Mouse (Mus musculus) lung, embryonic 14.5 days (tissue): Measurements from ENCODE around the gene Kctd19. TPM values are rescaled to one million over a fixed set of nuclear protein-coding genes. Genes with fewer than 3 reads are reported as not detected.

ENCODE experiments used
- ATAC-seq: fragments of 200-750 bp; cut with Nextera tagmentation; 2 replicates; pipeline ENCODE4 v1.8.0; 2017; ENCODE audit warnings: mild to moderate bottlenecking, moderate TSS enrichment, moderate library complexity; ENCODE audit not compliant: insufficient read depth
- DNase-seq: peaks from one replicate; pipeline ENCODE4 v3.0.0-alpha.2; 2015
- H3K27ac ChIP-seq: fragments of 300-500 bp; sonication (generic); 2 replicates; pipeline ENCODE4 v1.5.1; 2014; ENCODE audit warnings: low read depth, mild to moderate bottlenecking, moderate library complexity
- H3K27me3 ChIP-seq: fragments of 300-500 bp; sonication (generic); 2 replicates; pipeline ENCODE4 v1.6.1; 2014; ENCODE audit warnings: low read length, control low read depth; ENCODE audit not compliant: insufficient read depth
- H3K36me3 ChIP-seq: fragments of 300-500 bp; sonication (generic); 2 replicates; pipeline ENCODE4 v1.6.1; 2014; ENCODE audit warnings: control low read depth; ENCODE audit not compliant: insufficient read depth
- H3K4me1 ChIP-seq: fragments of 300-500 bp; sonication (generic); 2 replicates; pipeline ENCODE4 v1.6.1; 2014; ENCODE audit warnings: antibody characterized with exemption, control low read depth; ENCODE audit not compliant: insufficient read depth
- H3K4me2 ChIP-seq: fragments of 300-500 bp; sonication (generic); 2 replicates; pipeline ENCODE4 v1.6.1; 2014; ENCODE audit warnings: mild to moderate bottlenecking
- H3K4me3 ChIP-seq: fragments of 300-500 bp; sonication (generic); 2 replicates; pipeline ENCODE4 v1.5.1; 2014; ENCODE audit warnings: low read depth, low read length
- H3K9ac ChIP-seq: fragments of 300-500 bp; sonication (generic); 2 replicates; pipeline ENCODE4 v1.6.1; 2014
- H3K9me3 ChIP-seq: fragments of 300-500 bp; sonication (generic); 2 replicates; pipeline ENCODE4 v1.6.1; 2016; ENCODE audit warnings: low read depth, low read length, control low read depth
- CTCF ChIP-seq: IDR thresholded peaks from 2 replicates; pipeline ENCODE4 v1.5.1; 2016; ENCODE audit warnings: antibody characterized with exemption, low read depth
- WGBS: fragments of 180-500 bp; shearing (Covaris S2); extraction: QIAGEN DNeasy Blood & Tissue Kit; methylation state at CpG from one replicate; pipeline ENCODE4 v1.1.7; 2014; 5-methylcytosine and 5-hydroxymethylcytosine counted together
- polyA plus RNA-seq: library from polyadenylated mRNA; unstranded; fragments of >200 nt; fragmentation: Nextera tagmentation; extraction: Ambion mirVana; gene quantifications from 2 replicates; pipeline ENCODE4 v1.2.1, GENCODE M21; 2014

Kctd19 gene
- polyA plus RNA-seq, 1 experiment from 2014 or later: 0.32 TPM

DNA sequence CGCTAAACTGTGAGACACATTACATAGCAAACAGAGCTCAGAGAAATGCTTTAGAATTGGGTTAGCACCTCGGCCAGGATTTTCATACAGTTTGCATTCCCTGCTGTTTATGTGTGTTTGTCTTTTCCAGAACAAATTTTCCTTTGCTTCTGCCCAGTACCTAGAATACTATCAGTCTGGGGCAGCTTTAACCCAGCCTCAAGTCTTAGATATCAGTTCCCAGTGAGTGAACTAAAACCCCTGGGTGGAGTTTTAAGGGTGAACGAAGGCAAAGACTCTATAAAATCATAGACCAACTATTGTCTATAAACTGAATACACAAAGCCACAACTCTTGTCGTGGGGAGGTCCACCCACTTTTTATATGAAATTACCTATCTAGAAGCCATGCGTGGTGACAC, 35.3 kb upstream of the Kctd19 start:
- Histone ChIP-seq H3K4me1 (peaks cover 3% of the 10 kb centered on the region; the same call in 1 of the 2 replicates), H3K27me3 (no peaks in the 10 kb centered on the region), H3K4me2 (no peak overlapping the region), H3K4me3 (no peak overlapping the region), H3K27ac (no peak overlapping the region), H3K9me3 (no peaks in the 10 kb centered on the region), H3K9ac (no peak overlapping the region), H3K36me3 (no peaks in the 10 kb centered on the region)
- no peak for ATAC-seq
- DNase-seq: no peak
- TF ChIP-seq CTCF: no peak
- 74% methylated on average over 5 of the region's 5 CpGs for WGBS

DNA sequence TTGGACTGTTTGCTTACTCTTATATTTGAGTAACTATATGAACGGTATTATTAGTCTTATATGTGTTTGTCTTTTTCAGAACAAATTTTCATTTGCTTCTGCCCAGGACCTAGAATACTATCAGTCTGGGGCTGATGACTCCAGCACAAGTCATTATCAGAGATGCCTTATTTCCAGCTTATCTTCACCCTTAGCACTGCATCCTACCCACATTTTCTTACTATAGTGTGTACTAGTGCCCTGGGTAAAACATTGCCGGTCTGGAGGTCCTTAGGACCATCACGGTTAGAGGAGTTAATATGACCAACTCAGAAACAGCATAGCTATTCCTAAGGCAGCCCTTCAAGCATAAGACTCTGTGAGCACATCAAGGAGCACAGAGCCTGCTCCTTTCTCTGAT, 34.9 kb upstream of the Kctd19 start:
- no peak for DNase-seq
- Histone ChIP-seq H3K27ac (no peak overlapping the region), H3K4me2 (no peak overlapping the region), H3K9me3 (no peaks in the 10 kb centered on the region), H3K4me1 (peaks cover 3% of the 10 kb centered on the region; the same call in 1 of the 2 replicates), H3K9ac (no peak overlapping the region), H3K27me3 (no peaks in the 10 kb centered on the region), H3K4me3 (no peak overlapping the region), H3K36me3 (no peaks in the 10 kb centered on the region)
- no peak for ATAC-seq
- 86% methylated on average over 3 of the region's 3 CpGs for WGBS
- TF ChIP-seq CTCF: no peak

DNA sequence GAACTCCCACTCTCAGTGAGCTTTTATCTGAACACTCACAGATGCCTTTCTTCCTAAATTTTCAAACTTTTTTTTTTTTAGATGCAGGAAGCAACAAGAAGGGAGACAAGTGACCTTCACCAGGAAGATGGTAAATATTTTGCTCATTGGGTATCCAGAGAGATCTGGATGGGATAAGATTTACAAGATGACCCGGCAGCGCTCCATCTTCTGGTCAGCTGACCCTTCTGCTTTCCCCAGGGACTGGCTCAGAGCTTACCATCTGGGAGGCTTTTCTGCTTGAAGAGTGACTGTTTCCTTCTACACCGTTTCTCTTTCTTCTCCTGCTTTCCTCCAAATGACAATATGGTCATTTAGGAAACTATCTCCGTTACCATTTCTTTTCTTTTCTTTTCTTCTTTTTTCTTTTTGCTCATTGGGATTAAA, 32.8 kb upstream of the Kctd19 start:
- Histone ChIP-seq H3K27me3 (no peaks in the 10 kb centered on the region), H3K4me2 (no peak overlapping the region), H3K4me1 (peaks cover 3% of the 10 kb centered on the region; the same call in 1 of the 2 replicates), H3K9me3 (no peaks in the 10 kb centered on the region), H3K36me3 (no peaks in the 10 kb centered on the region), H3K4me3 (no peak overlapping the region), H3K27ac (0 out of 2 replicates have a peak overlapping the region, but pooled peaks have one; percentile 13), H3K9ac (no peak overlapping the region)
- WGBS: 36% methylated on average over 4 of the region's 4 CpGs
- no peak for TF ChIP-seq CTCF
- DNase-seq: no peak
- ATAC-seq: no peak

DNA sequence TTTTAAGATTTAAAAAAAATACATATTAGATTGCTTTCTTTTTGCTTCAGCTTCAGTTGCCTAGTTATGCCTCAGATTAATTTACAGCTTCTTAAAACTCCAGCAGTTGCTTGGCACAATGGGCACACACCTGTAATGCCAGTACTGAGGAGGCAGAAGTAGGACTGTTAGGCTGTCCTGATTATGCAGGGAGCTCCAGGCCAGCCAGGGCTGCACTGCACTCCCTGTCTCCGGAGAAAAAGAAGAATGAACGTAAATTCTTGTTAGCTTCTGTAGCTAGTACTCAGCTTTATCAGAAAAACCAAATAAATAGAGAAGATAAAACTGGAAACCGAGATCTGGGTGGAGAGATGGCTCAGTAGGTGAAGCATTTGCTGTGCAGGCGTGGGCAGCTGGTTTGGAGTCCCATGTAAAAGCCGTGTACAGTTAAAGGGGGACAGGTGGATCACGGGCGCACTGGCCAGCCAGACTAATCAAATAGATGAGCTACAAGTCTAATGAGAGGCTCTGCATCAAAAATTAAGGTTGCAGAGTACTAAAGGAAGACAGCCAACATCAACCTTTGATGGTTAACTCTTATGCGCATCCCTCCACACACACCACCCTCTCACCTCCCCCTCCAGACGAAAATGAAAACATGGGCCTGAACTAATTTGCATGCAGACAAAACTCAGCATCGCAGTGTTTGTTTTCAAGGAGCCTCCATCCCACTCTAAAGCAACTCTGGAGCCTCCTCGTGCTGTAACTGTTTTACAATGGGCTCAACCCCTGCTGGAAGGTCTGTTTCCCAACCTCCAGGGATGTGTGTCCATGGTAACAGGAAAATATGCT, 32.2 kb upstream of the Kctd19 start:
- no peak for TF ChIP-seq CTCF
- peak; percentile 37 for DNase-seq

DNA sequence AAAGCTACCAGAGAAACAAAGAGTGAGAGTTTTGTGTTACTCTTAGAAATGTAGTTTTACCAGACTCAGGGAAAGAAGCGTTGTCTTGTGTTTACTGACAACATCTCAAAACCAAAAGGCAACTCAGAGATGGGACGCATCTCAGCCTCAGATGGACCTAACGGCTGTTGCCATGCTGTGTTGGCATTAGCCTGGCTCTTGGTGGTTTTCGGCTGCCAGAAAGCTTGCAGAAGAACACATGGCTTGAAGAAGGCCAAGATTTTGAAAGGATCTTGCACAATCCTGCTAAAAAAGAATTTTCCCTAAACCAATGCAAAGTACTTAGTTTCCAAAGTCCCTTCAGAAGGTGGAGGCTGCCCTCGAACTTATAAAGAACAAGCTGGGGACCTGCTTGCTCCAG, 29.4 kb upstream of the Kctd19 start:
- no peak for DNase-seq
- Histone ChIP-seq H3K36me3 (no peaks in the 10 kb centered on the region), H3K4me1 (peaks cover 3% of the 10 kb centered on the region; the same call in 1 of the 2 replicates), H3K27me3 (no peaks in the 10 kb centered on the region), H3K27ac (no peak overlapping the region), H3K9ac (no peak overlapping the region), H3K4me2 (no peak overlapping the region), H3K9me3 (no peaks in the 10 kb centered on the region), H3K4me3 (no peak overlapping the region)
- no peak for ATAC-seq
- WGBS: 90% methylated on average over 5 of the region's 5 CpGs
- no peak for TF ChIP-seq CTCF

More for the DNA sequence above, 32.2 kb upstream of the Kctd19 start:
- Histone ChIP-seq H3K4me3 (no peak overlapping the region), H3K36me3 (no peaks in the 10 kb centered on the region), H3K9ac (no peak overlapping the region), H3K27me3 (no peaks in the 10 kb centered on the region), H3K4me2 (no peak overlapping the region), H3K4me1 (peaks cover 3% of the 10 kb centered on the region; the same call in 1 of the 2 replicates), H3K9me3 (no peaks in the 10 kb centered on the region), H3K27ac (0 out of 2 replicates have a peak overlapping the region, but pooled peaks have one; percentile 13)
- 32% methylated on average over 11 of the region's 11 CpGs for WGBS
- ATAC-seq: no peak

DNA sequence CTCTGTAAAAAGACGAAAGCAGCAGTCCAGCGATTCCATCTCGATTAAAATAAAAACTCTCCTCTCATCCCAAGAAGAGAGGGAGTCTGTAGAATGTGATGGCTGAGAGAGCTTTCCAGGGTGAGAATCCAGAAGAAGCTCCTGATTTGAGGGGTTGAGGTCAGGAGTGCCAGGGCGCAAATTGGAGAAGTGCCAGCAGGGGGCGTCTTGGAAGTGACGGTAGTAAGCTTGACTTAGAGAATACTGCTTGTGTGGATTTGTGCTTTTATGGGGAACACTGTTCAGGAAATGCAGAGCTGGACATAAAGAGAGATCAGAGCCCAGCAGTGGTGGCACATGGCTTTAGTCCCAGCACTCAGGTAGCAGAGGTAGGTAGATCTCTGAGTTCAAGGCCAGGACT, 28.1 kb upstream of the Kctd19 start:
- Histone ChIP-seq H3K36me3 (no peaks in the 10 kb centered on the region), H3K27me3 (no peaks in the 10 kb centered on the region), H3K27ac (no peak overlapping the region), H3K9me3 (no peaks in the 10 kb centered on the region), H3K4me3 (no peak overlapping the region), H3K4me1 (peaks cover 3% of the 10 kb centered on the region; the same call in 1 of the 2 replicates), H3K4me2 (no peak overlapping the region), H3K9ac (no peak overlapping the region)
- ATAC-seq (peak; percentile 54; the same call in 1 of the 2 replicates), DNase-seq (peak; percentile 83)
- WGBS: 8% methylated on average over 6 of the region's 6 CpGs
- peak; percentile 71 for TF ChIP-seq CTCF

DNA sequence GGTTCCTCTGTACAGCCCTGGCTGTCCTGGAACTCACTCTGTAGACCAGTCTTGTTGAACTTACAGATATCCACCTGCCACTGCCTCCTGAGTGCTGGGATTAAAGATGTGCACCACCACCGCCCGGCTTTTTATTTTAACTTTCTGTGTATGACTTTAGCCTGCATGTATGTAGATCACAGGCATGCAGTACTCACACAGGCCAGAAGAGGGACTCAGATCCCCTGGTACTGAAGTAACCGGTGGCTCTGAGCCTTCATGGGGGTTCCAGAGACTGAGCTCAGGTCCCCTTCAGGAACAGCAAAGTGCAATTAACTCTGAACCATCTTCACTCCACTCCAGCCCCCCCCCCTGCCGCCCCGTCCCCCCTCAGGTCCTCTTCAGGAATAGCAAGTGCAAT, 25.6 kb upstream of the Kctd19 start:
- H3K27ac ChIP-seq: no peak overlapping the region
- 40% methylated on average over 5 of the region's 5 CpGs for WGBS
- H3K4me1 ChIP-seq: no peaks in the 10 kb centered on the region
- TF ChIP-seq CTCF: peak; percentile 64
- no peak overlapping the region for H3K4me2 ChIP-seq
- H3K27me3 ChIP-seq: no peaks in the 10 kb centered on the region
- H3K36me3 ChIP-seq: no peaks in the 10 kb centered on the region
- H3K4me3 ChIP-seq: no peak overlapping the region
- DNase-seq: peak; percentile 79
- no peak for ATAC-seq
- no peak overlapping the region for H3K9ac ChIP-seq
- H3K9me3 ChIP-seq: no peaks in the 10 kb centered on the region
